Mouse (Mus musculus): ENCODE measurements around the gene St5. TPM values are rescaled to one million over a fixed set of nuclear protein-coding genes. Genes with fewer than 3 reads are reported as not detected.

Gene St5
- polyA plus RNA-seq, 1 experiment, result 21.7 TPM

DNA sequence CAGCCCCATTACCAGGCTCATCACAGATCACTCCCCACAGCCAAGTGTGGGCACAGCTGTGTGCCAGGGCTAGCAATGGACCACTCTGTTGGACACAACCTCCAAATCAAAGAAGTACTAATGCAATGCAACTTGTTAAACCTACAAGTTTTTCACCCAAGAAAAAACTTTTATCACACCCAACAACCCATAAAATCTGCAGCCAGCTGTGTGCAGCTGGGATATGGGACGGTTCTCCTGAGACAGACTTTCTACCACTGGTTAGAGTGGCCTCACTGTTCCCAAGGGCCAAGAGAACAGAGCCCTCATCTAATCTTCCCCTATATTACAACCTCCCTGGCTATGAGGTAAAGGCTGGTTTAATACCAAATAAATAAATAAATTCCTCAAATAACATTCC lies 118.9 kb downstream of the St5 start:
- 96% methylated on average over 1 of the region's 1 CpGs for WGBS
- Histone ChIP-seq H3K4me1 (replicated peaks; ENCODE audit: control insufficient read depth, insufficient read depth, low read length) (peaks cover 5% of the 10 kb centered on the region; the same call in 1 of the 2 replicates), H3K27me3 (ENCODE audit: control insufficient read depth, insufficient read depth, low read length) (no peaks in the 10 kb centered on the region), H3K36me3 (ENCODE audit: control insufficient read depth, insufficient read depth, low read length) (no peaks in the 10 kb centered on the region), H3K27ac (ENCODE audit: control insufficient read depth, insufficient read depth, low read length) (no peak overlapping the region), H3K4me3 (ENCODE audit: control insufficient read depth, insufficient read depth, low read length) (no peak overlapping the region)
- TF ChIP-seq POLR2A (IDR thresholded peaks at IDR 0.05; ENCODE audit: control insufficient read depth, extremely low read depth, insufficient read depth, low read length, poor library complexity) (no peak), CTCF (IDR thresholded peaks at IDR 0.05; ENCODE audit: borderline replicate concordance, control insufficient read depth, extremely low read depth, insufficient read depth, low read length, poor library complexity) (no peak)
- no peak for DNase-seq

DNA sequence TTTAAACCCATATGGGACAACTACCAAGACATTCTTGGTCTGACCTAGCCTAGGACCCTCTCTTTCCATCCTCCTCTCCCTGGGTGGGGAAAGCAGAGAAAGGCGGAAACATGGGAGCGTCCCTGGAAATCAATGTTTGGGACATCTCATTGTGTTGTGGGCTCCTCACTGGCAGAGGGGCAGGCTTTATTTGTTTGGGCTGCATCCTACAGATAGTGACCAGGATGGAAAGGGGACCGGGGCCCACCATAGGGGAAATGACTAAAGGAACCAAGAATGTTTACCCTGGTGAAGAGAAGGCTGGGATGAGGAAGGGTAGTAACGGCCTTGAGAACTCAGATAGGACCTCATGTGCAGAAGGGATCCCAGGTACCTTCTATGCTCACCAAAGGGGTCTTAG lies 122.9 kb downstream of the St5 start:
- H3K36me3 ChIP-seq (ENCODE audit: control insufficient read depth, insufficient read depth, low read length), result no peaks in the 10 kb centered on the region
- H3K27ac ChIP-seq (ENCODE audit: control insufficient read depth, insufficient read depth, low read length), result no peak overlapping the region
- H3K27me3 ChIP-seq (ENCODE audit: control insufficient read depth, insufficient read depth, low read length), result no peaks in the 10 kb centered on the region
- DNase-seq, result no peak
- H3K4me3 ChIP-seq (ENCODE audit: control insufficient read depth, insufficient read depth, low read length), result no peak overlapping the region
- 94% methylated on average over 4 of the region's 4 CpGs for WGBS
- no peak for TF ChIP-seq POLR2A (IDR thresholded peaks at IDR 0.05; ENCODE audit: control insufficient read depth, extremely low read depth, insufficient read depth, low read length, poor library complexity)
- TF ChIP-seq CTCF (IDR thresholded peaks at IDR 0.05; ENCODE audit: borderline replicate concordance, control insufficient read depth, extremely low read depth, insufficient read depth, low read length, poor library complexity), result no peak
- 0 out of 2 replicates have a peak, but pooled peaks cover 2% of the 10 kb centered on the region for H3K4me1 ChIP-seq (replicated peaks; ENCODE audit: control insufficient read depth, insufficient read depth, low read length)

DNA sequence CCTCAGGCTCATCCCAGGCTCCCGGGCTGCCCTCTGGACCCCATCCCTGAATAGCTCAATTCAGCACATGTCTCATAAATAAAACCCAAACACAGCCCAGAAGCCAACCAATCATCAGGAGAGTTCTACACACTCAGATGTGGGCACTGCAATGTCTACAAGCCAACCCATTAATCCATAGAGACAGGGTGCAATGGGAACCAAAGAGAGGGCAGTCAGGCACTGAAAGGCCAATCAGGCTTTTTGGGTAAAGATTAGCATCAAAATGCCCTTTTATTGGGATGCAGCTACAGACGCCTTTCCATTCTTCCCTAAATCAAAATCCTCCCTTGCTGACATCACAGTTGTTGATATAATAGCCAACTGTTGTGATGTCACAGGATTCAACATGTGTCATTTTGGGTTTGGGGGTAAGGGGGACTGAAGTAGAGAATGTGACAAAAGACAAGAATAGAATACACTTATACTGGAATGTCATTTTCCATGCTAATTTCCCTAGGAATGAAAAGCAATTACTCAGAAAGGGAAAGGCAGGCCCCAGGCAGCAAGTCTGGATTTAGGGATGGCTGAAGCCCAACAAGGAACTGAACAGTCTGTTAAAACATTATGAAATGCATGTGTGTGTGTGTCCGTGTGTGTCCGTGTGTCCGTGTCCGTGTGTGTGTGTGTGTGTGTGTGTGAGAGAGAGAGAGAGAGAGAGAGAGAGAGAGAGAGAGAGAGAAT lies 123.7 kb downstream of the St5 start:
- TF ChIP-seq POLR2A (IDR thresholded peaks at IDR 0.05; ENCODE audit: control insufficient read depth, extremely low read depth, insufficient read depth, low read length, poor library complexity) (no peak), CTCF (IDR thresholded peaks at IDR 0.05; ENCODE audit: borderline replicate concordance, control insufficient read depth, extremely low read depth, insufficient read depth, low read length, poor library complexity) (no peak)
- no peak overlapping the region for H3K4me3 ChIP-seq (ENCODE audit: control insufficient read depth, insufficient read depth, low read length)
- no peak for DNase-seq
- H3K4me1 ChIP-seq (replicated peaks; ENCODE audit: control insufficient read depth, insufficient read depth, low read length), result 0 out of 2 replicates have a peak, but pooled peaks cover 2% of the 10 kb centered on the region
- H3K27ac ChIP-seq (ENCODE audit: control insufficient read depth, insufficient read depth, low read length), result no peak overlapping the region
- no peaks in the 10 kb centered on the region for H3K36me3 ChIP-seq (ENCODE audit: control insufficient read depth, insufficient read depth, low read length)
- 93% methylated on average over 6 of the region's 6 CpGs for WGBS
- H3K27me3 ChIP-seq (ENCODE audit: control insufficient read depth, insufficient read depth, low read length), result no peaks in the 10 kb centered on the region

DNA sequence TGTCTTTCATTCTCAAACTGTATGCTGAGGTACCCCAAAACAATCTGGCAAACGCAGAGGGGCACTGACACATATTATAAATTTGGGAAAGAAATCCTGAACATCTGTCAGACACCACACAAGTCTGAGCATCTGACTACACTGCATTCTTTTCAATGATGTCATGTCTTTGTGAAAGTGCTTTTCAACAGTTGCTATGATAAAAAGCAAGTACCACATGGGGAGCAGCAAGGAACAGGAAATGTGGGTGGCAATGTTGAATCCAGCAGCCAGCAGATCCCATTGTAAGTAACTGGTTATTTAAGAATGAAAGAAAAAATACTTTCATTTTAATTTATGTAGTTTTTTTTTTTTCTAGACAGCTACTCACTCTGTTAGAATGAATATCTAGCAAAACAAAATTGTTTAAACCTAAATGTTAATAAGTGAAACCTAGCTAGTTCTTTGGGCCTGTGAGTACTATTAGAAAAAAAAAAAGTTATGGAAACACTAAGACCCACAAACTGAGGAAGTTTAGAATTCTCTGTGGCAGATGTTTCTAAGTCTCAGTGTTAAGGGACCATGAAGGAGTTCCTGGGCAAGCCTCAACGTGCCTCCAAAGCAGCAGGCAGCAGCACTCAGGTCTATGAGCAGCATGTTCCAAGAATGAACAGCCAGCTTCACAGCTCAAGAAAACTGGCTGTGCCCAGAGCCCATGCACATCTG lies 124.4 kb downstream of the St5 start:
- 34% methylated on average over 2 of the region's 2 CpGs for WGBS
- no peaks in the 10 kb centered on the region for H3K36me3 ChIP-seq (ENCODE audit: control insufficient read depth, insufficient read depth, low read length)
- H3K4me3 ChIP-seq (ENCODE audit: control insufficient read depth, insufficient read depth, low read length), result no peak overlapping the region
- TF ChIP-seq CTCF (IDR thresholded peaks at IDR 0.05; ENCODE audit: borderline replicate concordance, control insufficient read depth, extremely low read depth, insufficient read depth, low read length, poor library complexity) (no peak), POLR2A (IDR thresholded peaks at IDR 0.05; ENCODE audit: control insufficient read depth, extremely low read depth, insufficient read depth, low read length, poor library complexity) (no peak)
- no peak for DNase-seq
- H3K4me1 ChIP-seq (replicated peaks; ENCODE audit: control insufficient read depth, insufficient read depth, low read length), result 0 out of 2 replicates have a peak, but pooled peaks cover 2% of the 10 kb centered on the region
- no peaks in the 10 kb centered on the region for H3K27me3 ChIP-seq (ENCODE audit: control insufficient read depth, insufficient read depth, low read length)
- H3K27ac ChIP-seq (ENCODE audit: control insufficient read depth, insufficient read depth, low read length), result no peak overlapping the region

DNA sequence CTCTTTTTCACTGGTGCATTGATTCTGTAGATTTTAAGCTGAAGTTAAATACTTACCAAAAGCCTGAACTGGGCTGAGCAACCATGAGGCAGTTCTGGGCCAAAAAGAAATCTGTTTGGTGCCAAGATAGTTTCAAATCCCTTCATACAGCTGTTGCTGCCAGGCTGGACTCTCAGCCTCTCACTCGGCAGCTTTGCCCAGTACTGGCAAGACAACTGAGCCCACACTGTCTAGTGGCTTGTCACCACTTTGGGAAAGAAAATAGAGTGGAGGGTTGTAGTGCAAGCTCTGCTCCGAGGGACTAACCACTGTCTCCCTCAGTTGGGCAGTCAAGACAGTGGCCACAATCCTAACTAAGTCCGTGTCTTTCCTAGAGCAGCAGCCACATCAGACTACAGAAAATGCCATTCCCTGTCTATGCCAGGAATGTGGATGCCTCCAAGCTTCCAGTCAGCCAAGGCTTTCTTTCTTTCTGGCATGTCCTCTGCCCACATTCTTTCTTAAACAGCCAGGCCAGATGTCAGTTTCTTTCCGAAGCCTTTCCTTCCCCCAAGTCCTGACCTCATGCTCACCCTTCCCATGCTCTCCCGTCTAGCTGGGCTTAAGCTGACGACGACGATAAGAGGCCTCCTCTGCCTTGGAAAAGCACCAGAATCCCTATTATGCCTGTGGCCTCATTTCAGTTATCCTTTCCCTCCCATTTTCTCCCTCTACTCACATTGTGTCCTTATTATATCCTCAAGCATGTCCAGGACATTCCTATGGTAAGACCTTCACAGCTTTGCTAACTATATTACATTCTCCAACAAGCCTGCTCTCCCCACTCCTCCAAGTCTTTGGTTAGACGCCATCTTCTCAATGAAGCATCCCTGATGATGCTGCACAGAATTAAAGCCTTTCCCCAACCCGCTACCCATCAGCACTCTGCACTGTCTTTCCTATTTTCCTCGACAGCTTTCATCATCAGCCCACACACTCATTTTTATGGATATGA lies 126.8 kb downstream of the St5 start:
- Histone ChIP-seq H3K27me3 (ENCODE audit: control insufficient read depth, insufficient read depth, low read length) (no peaks in the 10 kb centered on the region), H3K4me3 (ENCODE audit: control insufficient read depth, insufficient read depth, low read length) (no peak overlapping the region), H3K36me3 (ENCODE audit: control insufficient read depth, insufficient read depth, low read length) (no peaks in the 10 kb centered on the region), H3K4me1 (replicated peaks; ENCODE audit: control insufficient read depth, insufficient read depth, low read length) (0 out of 2 replicates have a peak, but pooled peaks cover 2% of the 10 kb centered on the region), H3K27ac (ENCODE audit: control insufficient read depth, insufficient read depth, low read length) (no peak overlapping the region)
- 88% methylated on average over 11 of the region's 11 CpGs for WGBS
- TF ChIP-seq POLR2A (IDR thresholded peaks at IDR 0.05; ENCODE audit: control insufficient read depth, extremely low read depth, insufficient read depth, low read length, poor library complexity) (no peak), CTCF (IDR thresholded peaks at IDR 0.05; ENCODE audit: borderline replicate concordance, control insufficient read depth, extremely low read depth, insufficient read depth, low read length, poor library complexity) (no peak)
- no peak for DNase-seq

DNA sequence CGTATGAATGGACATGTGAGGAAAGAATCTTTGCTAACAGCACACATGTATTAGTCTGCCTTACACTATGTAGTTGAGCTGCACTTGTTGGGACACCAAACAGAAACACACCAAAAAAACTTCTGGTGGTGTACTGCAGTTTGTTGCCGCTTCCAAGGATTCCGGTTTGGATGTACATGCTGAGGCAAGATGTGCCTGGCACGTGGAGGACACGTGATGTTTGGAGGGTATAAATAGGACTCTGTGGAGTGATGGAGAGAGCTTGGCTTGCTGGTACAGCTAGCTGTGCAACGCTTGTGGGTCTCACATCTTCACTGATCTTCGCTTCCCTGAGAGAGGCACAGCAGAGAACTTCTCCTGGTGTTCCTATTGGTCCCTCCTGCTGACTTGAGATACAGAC lies 129.2 kb downstream of the St5 start:
- Histone ChIP-seq H3K4me3 (ENCODE audit: control insufficient read depth, insufficient read depth, low read length) (no peak overlapping the region), H3K36me3 (ENCODE audit: control insufficient read depth, insufficient read depth, low read length) (no peaks in the 10 kb centered on the region), H3K27me3 (ENCODE audit: control insufficient read depth, insufficient read depth, low read length) (no peaks in the 10 kb centered on the region), H3K4me1 (replicated peaks; ENCODE audit: control insufficient read depth, insufficient read depth, low read length) (no peaks in the 10 kb centered on the region), H3K27ac (ENCODE audit: control insufficient read depth, insufficient read depth, low read length) (no peak overlapping the region)
- TF ChIP-seq CTCF (IDR thresholded peaks at IDR 0.05; ENCODE audit: borderline replicate concordance, control insufficient read depth, extremely low read depth, insufficient read depth, low read length, poor library complexity) (no peak), POLR2A (IDR thresholded peaks at IDR 0.05; ENCODE audit: control insufficient read depth, extremely low read depth, insufficient read depth, low read length, poor library complexity) (no peak)
- WGBS, result 95% methylated on average over 7 of the region's 7 CpGs
- no peak for DNase-seq
